Mouse (Mus musculus) bone marrow, adult 2 months (tissue): ENCODE results near the gene Prkch. TPM values are rescaled to one million over a fixed set of nuclear protein-coding genes. Genes with fewer than 3 reads are reported as not detected.

Experiments
- H3K27ac ChIP-seq: fragments of 200-500 bp; 2 replicates; pipeline ENCODE4 v1.5.1; 2012; ENCODE audit warnings: low read depth, mild to moderate bottlenecking, control low read depth, inconsistent platforms, low read length; ENCODE audit not compliant: control insufficient read depth, poor library complexity, insufficient read depth
- H3K4me1 ChIP-seq: fragments of 200-500 bp; 2 replicates; pipeline ENCODE4 v1.6.1; 2011; ENCODE audit warnings: low read length; ENCODE audit not compliant: control insufficient read depth, insufficient read depth
- H3K4me3 ChIP-seq: fragments of 200-500 bp; replicated peaks from 2 replicates; pipeline ENCODE3; 2011; ENCODE audit warnings: mild to moderate bottlenecking, low read depth, low read length, control low read depth; ENCODE audit not compliant: control insufficient read depth
- CTCF ChIP-seq: fragments of 200-500 bp; IDR thresholded peaks from 2 replicates; pipeline ENCODE4 v1.5.1; 2011; ENCODE audit warnings: low read length, control low read depth; ENCODE audit not compliant: control insufficient read depth, insufficient read depth
- POLR2A ChIP-seq: fragments of 200-500 bp; IDR thresholded peaks from 2 replicates; pipeline ENCODE4 v1.6.1; 2011; ENCODE audit warnings: low read depth, mild to moderate bottlenecking, control low read depth, low read length, borderline replicate concordance; ENCODE audit not compliant: control insufficient read depth
- WGBS: fragments of 180-500 bp; shearing (Covaris S2); methylation state at CpG from one replicate; pipeline ENCODE4 v1.1.7; 2018; 5-methylcytosine and 5-hydroxymethylcytosine counted together
- polyA plus RNA-seq: library from polyadenylated mRNA; stranded (reverse); fragments of >200 nt; gene quantifications from 2 replicates; pipeline ENCODE4 v1.2.4, GENCODE M21; 2011; ENCODE audit warnings: low replicate concordance; ENCODE audit not compliant: missing spikeins, insufficient read depth, insufficient read length

Prkch gene
- polyA plus RNA-seq, 1 experiment = 7.8 TPM

DNA sequence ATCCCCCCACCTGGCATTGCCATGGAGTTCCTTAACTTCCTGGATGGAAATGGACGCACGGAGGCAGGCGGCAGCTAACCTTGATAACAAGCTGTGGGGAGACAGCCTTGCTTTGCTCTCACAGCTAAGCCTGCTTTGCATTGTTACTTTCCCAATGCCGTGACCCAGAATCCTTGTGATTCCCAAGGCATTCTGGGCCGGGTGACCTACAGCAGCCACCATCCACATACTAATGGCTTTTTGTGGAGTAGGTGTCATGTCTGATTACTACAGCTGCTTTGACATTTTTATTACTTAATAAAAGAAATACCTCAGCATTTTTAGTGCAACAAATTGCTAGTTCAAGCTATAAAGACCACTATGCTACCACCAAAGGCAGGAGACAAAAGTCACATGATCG, 177.4 kb downstream of the Prkch start:
- WGBS = 91% methylated on average over 6 of the region's 6 CpGs
- Histone ChIP-seq H3K4me1 (peaks cover 1% of the 10 kb centered on the region; the same call in 1 of the 2 replicates), H3K27ac (no peak overlapping the region), H3K4me3 (no peak overlapping the region)
- TF ChIP-seq POLR2A (no peak), CTCF (no peak)

DNA sequence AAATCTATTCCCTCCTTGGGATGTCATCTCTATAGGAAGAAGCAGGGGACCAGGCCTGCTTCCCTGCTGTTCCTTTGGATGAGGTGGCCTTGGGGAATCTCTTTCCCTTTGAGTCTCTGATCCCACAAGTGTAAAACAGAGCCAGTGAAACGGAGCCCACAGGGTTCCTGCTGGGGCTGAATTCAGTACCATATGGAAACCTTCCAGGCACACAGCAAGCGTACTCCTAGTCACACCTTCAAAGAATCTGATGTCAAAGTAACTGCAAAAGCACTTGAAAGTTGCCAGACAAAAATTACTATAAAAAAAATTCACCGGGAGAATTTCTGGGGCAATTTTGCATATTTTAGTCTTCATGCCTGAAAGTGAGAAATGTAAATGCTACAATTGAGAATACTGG, 178.2 kb downstream of the Prkch start:
- 85% methylated on average over 3 of the region's 3 CpGs for WGBS
- Histone ChIP-seq H3K27ac (no peak overlapping the region), H3K4me1 (no peaks in the 10 kb centered on the region), H3K4me3 (no peak overlapping the region)
- TF ChIP-seq CTCF (no peak), POLR2A (no peak)

DNA sequence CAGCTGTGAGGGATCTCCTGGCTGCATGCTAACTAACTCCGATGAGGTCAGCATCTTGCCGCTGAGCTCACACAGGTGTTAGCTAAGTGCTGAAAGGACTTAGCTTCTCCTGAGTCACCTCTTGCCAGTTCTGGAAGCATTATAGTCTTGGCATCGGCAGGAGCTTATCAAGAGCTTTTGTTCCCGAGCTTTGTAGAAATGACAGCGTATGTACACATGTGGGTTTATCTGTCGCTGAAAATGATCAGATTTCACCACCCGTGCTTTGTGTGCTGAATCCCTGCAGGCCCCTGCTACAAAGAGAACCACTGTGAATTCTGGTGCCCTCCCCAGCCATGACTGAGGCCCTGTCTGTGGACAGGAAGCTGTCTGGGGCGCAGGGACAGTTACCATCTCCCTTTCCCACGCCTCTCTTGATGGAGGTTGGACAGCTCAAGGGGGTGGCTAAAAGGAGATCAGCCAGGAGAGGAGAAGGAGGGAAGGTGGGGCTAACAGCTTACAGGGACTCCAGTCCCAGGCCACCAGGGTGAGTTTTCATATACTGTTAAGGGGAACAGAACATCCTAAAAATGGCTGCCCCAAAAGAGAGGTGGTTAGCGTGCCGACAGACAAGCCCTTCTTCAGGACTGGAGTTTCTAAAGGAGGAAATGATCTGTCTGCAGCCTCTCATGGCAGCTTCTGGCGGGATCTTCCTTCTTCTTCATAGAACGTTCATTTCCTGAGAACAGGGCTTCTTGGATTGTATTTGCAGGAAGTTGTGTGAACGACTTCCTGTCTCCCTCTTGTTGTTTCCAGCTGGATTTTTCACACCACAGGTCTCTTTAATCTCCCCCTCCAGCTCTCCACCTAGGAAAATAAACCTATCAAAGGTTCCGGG, 180.3 kb downstream of the Prkch start:
- 61% methylated on average over 15 of the region's 15 CpGs for WGBS
- Histone ChIP-seq H3K27ac (no peak overlapping the region), H3K4me3 (no peak overlapping the region), H3K4me1 (no peaks in the 10 kb centered on the region)
- TF ChIP-seq POLR2A = no peak
- TF ChIP-seq CTCF = no peak

DNA sequence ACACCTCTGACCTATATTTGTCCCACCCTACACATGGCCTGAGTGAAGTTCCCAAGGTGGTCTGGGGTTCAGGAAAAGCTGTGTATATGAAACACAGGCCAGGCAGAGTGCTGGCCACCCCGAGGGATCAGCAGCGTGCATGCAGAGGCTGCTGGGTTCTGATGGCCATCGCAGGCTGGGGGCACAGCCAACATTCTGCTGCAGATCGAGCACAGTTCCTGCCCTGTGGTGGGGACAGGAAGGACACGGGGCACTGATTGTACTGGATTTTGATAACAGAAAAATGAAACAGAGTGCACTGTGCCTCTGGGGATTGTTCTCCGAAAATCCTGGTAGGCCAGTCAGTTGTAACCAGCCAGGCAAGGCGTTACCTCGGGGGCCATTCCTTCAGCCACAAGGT, 181.6 kb downstream of the Prkch start:
- Histone ChIP-seq H3K4me3 (no peak overlapping the region), H3K27ac (no peak overlapping the region), H3K4me1 (no peaks in the 10 kb centered on the region)
- 30% methylated on average over 8 of the region's 8 CpGs for WGBS
- TF ChIP-seq CTCF (no peak), POLR2A (no peak)

DNA sequence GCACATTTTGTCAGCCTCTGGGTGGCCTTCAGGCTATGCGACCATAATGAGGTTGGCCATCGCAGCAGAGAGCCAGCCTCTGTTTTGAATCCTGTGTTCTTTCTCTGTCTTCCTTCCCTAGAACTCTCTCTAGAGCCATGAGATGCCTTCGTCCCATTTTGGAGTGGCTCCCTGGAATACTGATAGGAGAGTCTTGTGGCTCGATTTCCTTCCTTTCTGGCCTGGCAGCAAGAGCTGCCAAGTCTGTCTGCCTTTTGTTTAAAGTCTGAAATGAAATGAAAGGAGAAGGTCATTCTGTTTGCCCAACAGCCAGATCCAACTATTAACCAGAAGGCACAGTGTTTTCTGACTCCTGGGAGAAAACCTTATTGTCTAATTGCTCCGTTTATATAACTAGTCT, 184.2 kb downstream of the Prkch start:
- H3K4me3 ChIP-seq = no peak overlapping the region
- no peaks in the 10 kb centered on the region for H3K4me1 ChIP-seq
- H3K27ac ChIP-seq = no peak overlapping the region
- TF ChIP-seq POLR2A = no peak
- TF ChIP-seq CTCF = no peak
- WGBS = 72% methylated on average over 5 of the region's 5 CpGs

DNA sequence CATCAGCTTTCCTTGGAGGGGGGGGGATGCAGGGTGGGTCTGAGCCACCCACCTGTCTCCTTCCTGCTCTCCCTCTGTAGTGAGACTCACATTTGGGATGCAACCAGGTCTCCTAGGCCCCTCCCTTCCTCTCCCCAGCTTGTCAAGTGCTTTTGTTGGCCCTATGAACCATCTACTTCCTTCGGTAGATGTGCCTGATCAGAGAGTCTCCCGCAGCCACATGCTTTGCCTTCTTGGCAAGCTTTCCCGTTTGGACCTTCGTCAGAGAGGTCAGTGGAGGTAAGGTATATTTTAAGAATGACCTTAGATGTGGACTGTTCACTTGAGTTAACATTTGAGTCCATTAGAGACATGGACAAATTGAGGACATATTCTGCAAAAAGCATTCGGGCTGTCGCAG, 184.9 kb downstream of the Prkch start:
- H3K27ac ChIP-seq = no peak overlapping the region
- TF ChIP-seq CTCF (no peak), POLR2A (no peak)
- no peak overlapping the region for H3K4me3 ChIP-seq
- WGBS = 82% methylated on average over 6 of the region's 6 CpGs
- no peaks in the 10 kb centered on the region; the same call in 1 of the 2 replicates for H3K4me1 ChIP-seq

DNA sequence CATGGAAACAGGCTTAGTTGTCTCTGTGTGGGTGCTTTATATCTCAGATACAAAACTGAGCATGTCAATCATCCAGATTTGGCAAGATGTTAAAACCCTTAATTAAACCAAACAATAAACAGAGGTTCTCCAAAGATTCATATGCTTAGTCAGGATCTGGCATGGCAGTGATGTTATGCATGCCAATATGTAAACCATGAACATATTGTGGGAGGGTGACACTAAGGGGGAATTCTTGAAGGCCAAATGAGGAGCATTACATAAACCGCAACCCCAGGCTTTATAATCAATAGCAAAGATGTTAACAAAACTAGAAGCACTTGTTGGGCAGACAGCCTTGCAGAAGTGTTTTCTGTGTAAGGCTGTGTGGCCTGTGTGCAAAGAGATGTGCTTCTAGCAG, 186.2 kb downstream of the Prkch start:
- Histone ChIP-seq H3K27ac (no peak overlapping the region), H3K4me1 (no peaks in the 10 kb centered on the region; the same call in 1 of the 2 replicates), H3K4me3 (no peak overlapping the region)
- TF ChIP-seq CTCF = no peak
- no peak for TF ChIP-seq POLR2A
- WGBS = 91% methylated on average over 1 of the region's 1 CpGs

DNA sequence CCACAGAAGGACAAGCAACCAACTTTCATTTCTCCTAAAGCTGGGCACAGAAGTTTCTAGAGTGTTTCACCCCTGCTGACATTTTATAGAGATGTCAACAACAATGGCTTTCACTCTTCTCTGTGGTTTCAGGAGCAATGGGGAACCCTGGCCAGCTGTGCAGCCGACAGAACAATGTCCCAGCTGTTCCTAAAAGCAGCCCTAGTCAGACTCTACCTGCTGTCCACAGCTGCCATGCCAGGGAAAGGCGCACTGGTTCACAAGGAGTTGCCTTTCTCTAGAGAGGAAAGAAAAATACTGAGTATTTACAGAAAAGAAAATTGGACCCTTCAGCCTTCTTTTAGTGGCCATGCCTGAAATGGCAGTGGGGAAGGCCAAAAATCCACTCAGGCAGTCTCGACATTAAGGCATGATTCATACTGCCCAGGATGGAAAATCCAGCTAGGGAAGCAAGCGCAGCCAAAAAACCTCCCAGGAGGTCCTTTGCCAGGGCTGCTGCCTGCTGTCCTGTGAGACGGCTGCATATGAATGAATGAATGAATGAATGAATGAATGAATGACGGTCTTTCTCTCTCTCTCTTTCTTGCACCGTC, 190.3 kb downstream of the Prkch start:
- no peak overlapping the region for H3K4me3 ChIP-seq
- H3K4me1 ChIP-seq = peaks cover 4% of the 10 kb centered on the region
- no peak overlapping the region for H3K27ac ChIP-seq
- 82% methylated on average over 7 of the region's 7 CpGs for WGBS
- TF ChIP-seq CTCF = no peak
- no peak for TF ChIP-seq POLR2A

DNA sequence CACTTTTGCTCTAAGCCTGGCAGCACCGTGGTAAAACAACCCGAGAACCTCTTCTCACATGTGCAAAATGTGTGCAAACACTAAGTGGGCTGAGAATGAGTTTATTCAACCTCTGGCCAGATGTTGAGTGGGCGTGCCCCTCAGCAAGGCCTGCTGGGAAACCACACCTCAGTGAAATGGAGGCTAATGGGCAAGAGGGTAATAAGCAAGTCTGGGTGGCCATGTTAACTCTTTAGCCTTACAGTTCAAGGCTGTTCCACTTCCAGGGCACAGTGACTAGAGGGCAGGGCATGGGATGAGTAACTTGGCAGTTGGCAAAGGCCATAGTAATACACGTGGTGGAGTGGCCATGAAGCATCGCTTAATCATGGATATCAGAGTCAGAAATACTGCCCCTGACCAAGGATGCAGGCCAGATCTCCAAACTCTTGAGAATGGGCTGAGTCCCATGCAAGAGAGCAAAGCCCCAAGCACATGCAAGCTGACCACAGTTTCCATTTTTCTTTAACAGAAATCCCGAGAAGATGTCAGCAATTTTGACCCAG, 191.9 kb downstream of the Prkch start:
- Histone ChIP-seq H3K4me3 (no peak overlapping the region), H3K4me1 (peaks cover 5% of the 10 kb centered on the region), H3K27ac (no peak overlapping the region)
- TF ChIP-seq CTCF (no peak), POLR2A (no peak)
- 84% methylated on average over 6 of the region's 6 CpGs for WGBS
